Mouse (Mus musculus): ENCODE data around the gene Tmem37.

DNA sequence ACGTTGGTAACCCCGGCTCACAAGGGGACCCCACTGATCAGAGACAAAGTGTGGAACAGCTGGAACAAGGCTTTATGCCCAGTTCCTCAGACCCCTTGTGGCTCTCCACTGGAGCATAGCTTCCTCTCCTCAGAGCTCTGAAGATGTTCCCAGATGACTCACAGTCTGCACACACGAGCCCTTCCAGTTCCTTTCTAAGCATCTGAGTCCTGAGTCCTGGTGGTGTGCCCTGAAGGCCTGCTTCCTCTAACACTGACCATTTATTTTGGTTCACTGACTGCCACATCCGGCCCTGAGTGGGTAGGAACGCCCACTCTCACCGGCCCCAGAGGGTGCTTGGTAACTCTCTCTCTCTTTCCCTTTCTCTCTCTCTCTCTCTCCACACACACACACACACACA, 25.6 kb upstream of the Tmem37 start:
- TF ChIP-seq POLR2A (IDR thresholded peaks at IDR 0.05; ENCODE audit: borderline replicate concordance, extremely low read depth, low read depth, low read length) (no peak), CTCF (IDR thresholded peaks at IDR 0.05; ENCODE audit: insufficient read depth, low read length) (no peak)
